Mouse (Mus musculus) WW6 (cell line): ENCODE measurements at regions not wholly inside any gene's neighbourhood (a gene's known extent, or its start where the extent isn't known, plus 50 kb on each side); places are given as distances from the start of the nearest gene placed in this dataset.

ENCODE experiments used
- DNase-seq: peaks from one replicate; pipeline ENCODE4 v3.0.0-alpha.2; 2013; ENCODE audit warnings: low read depth, low spot score

GRCm38 (mm10) chr13:110895349-110895748 is 359.5 kb upstream of the Actbl2 start:
- DNase-seq = no peak

- no peak for DNase-seq
Measured at GRCm38 (mm10) chr13:110895900-110896299, 358.9 kb upstream of the Actbl2 start.

GRCm38 (mm10) chr13:110897621-110898020 is 357.2 kb upstream of the Actbl2 start:
- no peak for DNase-seq

- no peak for DNase-seq
Measured at GRCm38 (mm10) chr13:110902994-110903644, 351.7 kb upstream of the Actbl2 start.

- DNase-seq = no peak
Measured at GRCm38 (mm10) chr13:110907319-110907955, 347.4 kb upstream of the Actbl2 start.

- DNase-seq = no peak
Measured at GRCm38 (mm10) chr13:110911866-110912265, 342.9 kb upstream of the Actbl2 start.

- no peak for DNase-seq
Measured at GRCm38 (mm10) chr13:110913177-110913576, 341.6 kb upstream of the Actbl2 start.

GRCm38 (mm10) chr13:110913687-110914086 is 341.1 kb upstream of the Actbl2 start:
- no peak for DNase-seq

GRCm38 (mm10) chr13:110915161-110915560 is 339.7 kb upstream of the Actbl2 start:
- no peak for DNase-seq

- no peak for DNase-seq
Measured at GRCm38 (mm10) chr13:110923936-110924335, 330.9 kb upstream of the Actbl2 start.

GRCm38 (mm10) chr13:110924897-110925296 is 329.9 kb upstream of the Actbl2 start:
- DNase-seq = no peak

GRCm38 (mm10) chr13:110928143-110928542 is 326.7 kb upstream of the Actbl2 start:
- DNase-seq = no peak

- DNase-seq = no peak
Measured at GRCm38 (mm10) chr13:110928894-110929293, 325.9 kb upstream of the Actbl2 start.

GRCm38 (mm10) chr13:110929579-110929978 is 325.2 kb upstream of the Actbl2 start:
- DNase-seq = no peak

- DNase-seq = no peak
Measured at GRCm38 (mm10) chr13:110941587-110941986, 313.2 kb upstream of the Actbl2 start.

GRCm38 (mm10) chr13:110942986-110943644 is 311.7 kb upstream of the Actbl2 start:
- DNase-seq = no peak

- DNase-seq = no peak
Measured at GRCm38 (mm10) chr13:110944061-110944460, 310.8 kb upstream of the Actbl2 start.

GRCm38 (mm10) chr13:110944683-110945082 is 310.1 kb upstream of the Actbl2 start:
- DNase-seq = no peak

GRCm38 (mm10) chr13:110960212-110960611 is 294.6 kb upstream of the Actbl2 start:
- no peak for DNase-seq

- no peak for DNase-seq
Measured at GRCm38 (mm10) chr13:110967109-110967508, 287.7 kb upstream of the Actbl2 start.

- DNase-seq = peak; percentile 34
Measured at GRCm38 (mm10) chr13:110967626-110968506, 286.9 kb upstream of the Actbl2 start.

- no peak for DNase-seq
Measured at GRCm38 (mm10) chr13:110968507-110968905, 286.3 kb upstream of the Actbl2 start.
